Mouse (Mus musculus) G1E (cell line): ENCODE results near the gene Eps8l3.

ENCODE experiments used
- CTCF ChIP-seq: IDR thresholded peaks from 2 replicates; pipeline ENCODE4 v1.5.1; 2012; ENCODE audit warnings: low read depth, low read length, inconsistent platforms, mixed read lengths
- GATA1 ChIP-seq: IDR thresholded peaks from 2 replicates; pipeline ENCODE4 v1.6.1; 2012; ENCODE audit warnings: borderline replicate concordance, low read length, inconsistent platforms, mixed read lengths
- TAL1 ChIP-seq: conservative IDR thresholded peaks from 2 replicates; pipeline ENCODE4 v1.6.1; 2012; ENCODE audit warnings: low read depth, low read length, inconsistent platforms, mixed read lengths

DNA sequence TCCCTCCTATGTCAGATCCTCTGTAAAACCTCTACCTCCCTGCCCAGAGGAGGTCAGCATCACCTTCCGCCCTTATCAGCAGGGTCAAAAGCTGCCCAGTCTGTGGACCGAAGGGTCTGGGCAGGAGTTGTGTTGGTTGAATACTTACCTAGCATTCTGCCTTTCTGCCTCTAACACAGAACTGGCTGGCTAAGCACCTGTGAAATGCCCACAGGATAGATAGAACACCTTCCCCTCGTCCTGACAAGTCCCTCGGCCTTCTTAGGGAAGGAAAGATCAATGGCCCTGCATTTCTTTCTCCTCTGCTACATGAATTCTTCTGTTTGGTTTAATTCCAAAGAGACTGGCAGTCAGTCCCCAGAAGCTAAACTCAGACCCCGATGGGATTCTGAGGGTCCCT is 13.6 kb upstream of the Eps8l3 start:
- TF ChIP-seq CTCF = no peak
- TF ChIP-seq GATA1 = no peak
- TF ChIP-seq TAL1 = no peak
